Mouse (Mus musculus) lung, postnatal 0 days (tissue): Measurements from ENCODE around the gene Rbpj.

Experiments
- CTCF ChIP-seq: IDR thresholded peaks from 2 replicates; pipeline ENCODE4 v1.5.1; 2016; ENCODE audit warnings: antibody characterized with exemption, mild to moderate bottlenecking
- EP300 ChIP-seq: IDR thresholded peaks from 2 replicates; pipeline ENCODE4 v1.6.1; 2016; ENCODE audit warnings: antibody characterized with exemption, mild to moderate bottlenecking, control low read depth

DNA sequence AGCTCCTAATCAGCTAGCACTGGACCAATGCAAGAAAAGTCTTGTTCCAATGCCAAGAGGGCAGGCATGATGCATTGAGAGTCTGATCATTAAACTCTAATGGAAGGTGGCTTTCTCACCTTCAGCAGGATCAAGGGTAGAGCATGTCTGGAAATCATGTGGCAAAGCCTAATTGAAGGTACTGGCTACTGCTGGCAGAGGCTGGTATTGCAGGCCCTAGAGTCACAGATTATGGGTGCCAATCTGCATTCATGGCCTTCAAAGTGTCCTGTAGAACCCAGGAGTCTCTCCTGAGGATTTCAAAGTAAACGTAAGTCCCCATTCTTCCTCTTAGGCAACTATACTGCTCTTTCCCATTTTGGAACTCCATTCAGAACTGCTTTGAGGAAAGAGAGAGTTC, 226.7 kb downstream of the Rbpj start:
- TF ChIP-seq CTCF: peak; percentile 33
- TF ChIP-seq EP300: no peak
